Mouse (Mus musculus): ENCODE measurements around the gene Zfp429. TPM values are rescaled to one million over a fixed set of nuclear protein-coding genes. Genes with fewer than 3 reads are reported as not detected.
A peak's percentile ranks its signal among the peaks of the same experiment; 100 is the strongest.
"Not testable (repeated sequence)": the region's sequence is repeated elsewhere in the genome, so short reads cannot be mapped to it uniquely, and the experiment has no call there.

Zfp429 gene
- polyA plus RNA-seq, 1 experiment from 2014 or later, result 5.8 TPM

- WGBS, result 88% methylated on average over 3 of the region's 3 CpGs
- Histone ChIP-seq H3K27ac (ENCODE audit: low read depth) (no peak overlapping the region), H3K9ac (no peak overlapping the region), H3K4me3 (ENCODE audit: low read depth, low read length) (no peak overlapping the region), H3K4me1 (ENCODE audit: insufficient read depth) (no peaks in the 10 kb centered on the region), H3K36me3 (ENCODE audit: insufficient read depth) (no peaks in the 10 kb centered on the region), H3K4me2 (no peak overlapping the region), H3K27me3 (ENCODE audit: insufficient read depth, low read length) (no peaks in the 10 kb centered on the region), H3K9me3 (ENCODE audit: low read depth, low read length) (no peaks in the 10 kb centered on the region)
- no peak for TF ChIP-seq CTCF (IDR thresholded peaks at IDR 0.05; ENCODE audit: low read depth)
- ATAC-seq (ENCODE audit: insufficient read depth) (no peak), DNase-seq (no peak)
These were observed 17.2 kb upstream of the Zfp429 start for GRCm38 (mm10) chr13:67416811-67417210.

GRCm38 (mm10) chr13:67415759-67416158 is 16.1 kb upstream of the Zfp429 start:
- H3K4me2 ChIP-seq, result no peak overlapping the region
- no peaks in the 10 kb centered on the region for H3K27me3 ChIP-seq (ENCODE audit: insufficient read depth, low read length)
- H3K9ac ChIP-seq, result no peak overlapping the region
- TF ChIP-seq CTCF (IDR thresholded peaks at IDR 0.05; ENCODE audit: low read depth), result no peak
- ATAC-seq (ENCODE audit: insufficient read depth), result no peak
- no peak overlapping the region for H3K4me3 ChIP-seq (ENCODE audit: low read depth, low read length)
- H3K36me3 ChIP-seq (ENCODE audit: insufficient read depth), result no peaks in the 10 kb centered on the region
- H3K4me1 ChIP-seq (ENCODE audit: insufficient read depth), result no peaks in the 10 kb centered on the region
- no peak for DNase-seq
- H3K27ac ChIP-seq (ENCODE audit: low read depth), result no peak overlapping the region
- no peaks in the 10 kb centered on the region for H3K9me3 ChIP-seq (ENCODE audit: low read depth, low read length)
- 89% methylated on average over 6 of the region's 6 CpGs for WGBS

DNA sequence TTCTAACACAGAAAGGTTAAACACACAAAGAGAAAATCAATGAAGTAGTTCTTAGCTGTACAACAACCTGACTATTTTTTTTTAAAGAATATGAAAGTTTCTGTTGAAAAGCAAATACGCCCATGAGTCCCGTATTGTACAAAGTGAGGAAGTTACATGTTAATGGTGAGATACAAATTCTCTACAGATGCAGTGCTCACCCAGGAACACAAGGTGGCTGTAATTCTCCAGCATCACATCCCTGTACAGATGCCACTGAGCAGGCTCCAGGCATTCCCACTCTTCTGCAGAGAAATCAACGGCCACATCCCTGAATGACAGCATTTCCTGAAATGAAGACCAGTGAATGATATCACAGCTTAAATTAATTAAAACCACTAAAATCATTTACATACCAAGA is 14.0 kb upstream of the Zfp429 start:
- not testable (repeated sequence) for ATAC-seq (ENCODE audit: insufficient read depth); H3K9me3 ChIP-seq (ENCODE audit: low read depth, low read length); H3K27me3 ChIP-seq (ENCODE audit: insufficient read depth, low read length); H3K36me3 ChIP-seq (ENCODE audit: insufficient read depth); DNase-seq; H3K27ac ChIP-seq (ENCODE audit: low read depth); H3K4me2 ChIP-seq; H3K9ac ChIP-seq; H3K4me3 ChIP-seq (ENCODE audit: low read depth, low read length); H3K4me1 ChIP-seq (ENCODE audit: insufficient read depth)
- 62% methylated on average over 3 of the region's 3 CpGs for WGBS
- peak; percentile 30 for TF ChIP-seq CTCF (IDR thresholded peaks at IDR 0.05; ENCODE audit: low read depth)

- H3K9ac ChIP-seq; H3K4me1 ChIP-seq (ENCODE audit: insufficient read depth); H3K27ac ChIP-seq (ENCODE audit: low read depth); H3K9me3 ChIP-seq (ENCODE audit: low read depth, low read length); DNase-seq; H3K4me2 ChIP-seq; ATAC-seq (ENCODE audit: insufficient read depth); H3K36me3 ChIP-seq (ENCODE audit: insufficient read depth); H3K4me3 ChIP-seq (ENCODE audit: low read depth, low read length); H3K27me3 ChIP-seq (ENCODE audit: insufficient read depth, low read length): not testable (repeated sequence)
- WGBS, result 77% methylated on average over 3 of the region's 3 CpGs
These were observed 23.4 kb downstream of the Zfp429 start for GRCm38 (mm10) chr13:67376255-67376654.

GRCm38 (mm10) chr13:67375050-67375911 is 24.3 kb downstream of the Zfp429 start, which contains the start of the genes Gm28041 and Zfp456:
TSS of gene Gm28041 (minus strand) at chr13:67375733.
TSS of gene Zfp456 (minus strand) at chr13:67375810.
- peak within 1 kb of the TSS; percentile 58 for H3K4me2 ChIP-seq
- DNase-seq, result peak; percentile 82
- ATAC-seq (ENCODE audit: insufficient read depth), result peak; percentile 99
- H3K4me3 ChIP-seq (ENCODE audit: low read depth, low read length), result peak within 1 kb of the TSS; percentile 48
- H3K27me3 ChIP-seq (ENCODE audit: insufficient read depth, low read length); H3K9me3 ChIP-seq (ENCODE audit: low read depth, low read length); H3K36me3 ChIP-seq (ENCODE audit: insufficient read depth); H3K4me1 ChIP-seq (ENCODE audit: insufficient read depth); H3K27ac ChIP-seq (ENCODE audit: low read depth): not testable (repeated sequence)
- 13% methylated on average over 13 of the region's 15 CpGs for WGBS
- H3K9ac ChIP-seq, result peak within 1 kb of the TSS; percentile 43

GRCm38 (mm10) chr13:67360131-67360744 is 39.4 kb downstream of the Zfp429 start, which contains the start of the genes Gm28044 and Zfp953:
TSS of gene Gm28044 (minus strand) at chr13:67360536.
TSS of gene Zfp953 (minus strand) at chr13:67360605.
- peak within 1 kb of the TSS; percentile 69 for H3K27ac ChIP-seq (ENCODE audit: low read depth)
- under 1% methylated on average over 15 of the region's 15 CpGs for WGBS
- H3K4me1 ChIP-seq (ENCODE audit: insufficient read depth), result no peaks in the 10 kb centered on the region

GRCm38 (mm10) chr13:67351854-67352253 is 47.8 kb downstream of the Zfp429 start:
- Histone ChIP-seq H3K27ac (ENCODE audit: low read depth) (no peak overlapping the region), H3K9me3 (ENCODE audit: low read depth, low read length) (no peaks in the 10 kb centered on the region), H3K4me2 (no peak overlapping the region), H3K27me3 (ENCODE audit: insufficient read depth, low read length) (no peaks in the 10 kb centered on the region), H3K9ac (no peak overlapping the region), H3K4me1 (ENCODE audit: insufficient read depth) (no peaks in the 10 kb centered on the region), H3K36me3 (ENCODE audit: insufficient read depth) (no peaks in the 10 kb centered on the region), H3K4me3 (ENCODE audit: low read depth, low read length) (no peak overlapping the region)
- DNase-seq, result no peak
- no peak for TF ChIP-seq CTCF (IDR thresholded peaks at IDR 0.05; ENCODE audit: low read depth)
- no peak for ATAC-seq (ENCODE audit: insufficient read depth)

More at GRCm38 (mm10) chr13:67360131-67360744, 39.4 kb downstream of the Zfp429 start, which contains the start of the genes Gm28044 and Zfp953:
- H3K27me3 ChIP-seq (ENCODE audit: insufficient read depth, low read length), result no peaks in the 10 kb centered on the region
- peak within 1 kb of the TSS; percentile 78 for H3K4me3 ChIP-seq (ENCODE audit: low read depth, low read length)
- peak; percentile 92 for ATAC-seq (ENCODE audit: insufficient read depth)
- H3K9ac ChIP-seq, result peak within 1 kb of the TSS; percentile 71
- H3K9me3 ChIP-seq (ENCODE audit: low read depth, low read length), result no peaks in the 10 kb centered on the region
- H3K4me2 ChIP-seq, result peak within 1 kb of the TSS; percentile 64
- peak; percentile 33 for TF ChIP-seq CTCF (IDR thresholded peaks at IDR 0.05; ENCODE audit: low read depth)
- no peaks in the 10 kb centered on the region for H3K36me3 ChIP-seq (ENCODE audit: insufficient read depth)
- peak; percentile 96 for DNase-seq
